Mouse (Mus musculus) layer of hippocampus, adult 9-11 months (tissue): ENCODE results near the gene Dok5.
A peak's percentile ranks its signal among the peaks of the same experiment; 100 is the strongest.

Experiments used
- DNase-seq: peaks from one replicate; pipeline ENCODE4 v3.0.0; 2022

The Dok5 gene

DNA sequence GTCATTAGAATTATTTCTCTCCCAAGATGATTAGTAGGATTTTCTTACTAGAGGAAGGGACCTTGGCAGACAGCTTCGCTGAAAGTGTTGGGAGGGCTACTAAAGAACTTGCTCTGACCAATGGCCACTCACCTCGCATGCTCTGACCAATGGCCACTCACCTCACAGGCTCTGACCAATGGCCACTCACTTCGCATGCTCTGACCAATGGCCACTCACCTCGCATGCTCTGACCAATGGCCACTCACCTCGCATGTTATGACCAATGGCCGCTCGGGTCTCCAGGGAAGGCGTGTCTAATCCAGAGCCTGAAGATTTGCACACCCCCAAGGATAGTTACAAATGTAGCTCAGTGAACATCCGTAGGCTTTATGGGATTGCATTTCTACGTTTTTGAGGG is 131.6 kb downstream of the Dok5 start:
- DNase-seq: no peak

DNA sequence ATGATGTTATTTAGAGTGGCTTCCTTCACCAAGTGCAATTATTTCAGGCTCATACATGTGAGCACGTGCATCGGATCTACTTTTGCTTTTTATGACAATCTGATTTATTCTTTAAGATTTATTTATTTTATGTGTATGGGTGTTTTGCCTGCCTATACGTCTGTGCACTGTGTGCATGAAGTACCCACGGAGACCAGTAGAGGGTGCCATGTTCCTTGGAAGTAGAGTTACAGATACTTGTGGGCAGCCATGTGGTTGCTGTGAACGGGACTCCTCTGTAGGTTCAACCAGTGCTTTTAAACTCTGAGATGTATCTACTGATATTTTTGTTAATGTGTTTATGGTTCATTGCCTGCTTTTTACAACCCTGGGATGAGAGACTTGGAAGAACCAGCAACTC is 132.4 kb downstream of the Dok5 start:
- no peak for DNase-seq

DNA sequence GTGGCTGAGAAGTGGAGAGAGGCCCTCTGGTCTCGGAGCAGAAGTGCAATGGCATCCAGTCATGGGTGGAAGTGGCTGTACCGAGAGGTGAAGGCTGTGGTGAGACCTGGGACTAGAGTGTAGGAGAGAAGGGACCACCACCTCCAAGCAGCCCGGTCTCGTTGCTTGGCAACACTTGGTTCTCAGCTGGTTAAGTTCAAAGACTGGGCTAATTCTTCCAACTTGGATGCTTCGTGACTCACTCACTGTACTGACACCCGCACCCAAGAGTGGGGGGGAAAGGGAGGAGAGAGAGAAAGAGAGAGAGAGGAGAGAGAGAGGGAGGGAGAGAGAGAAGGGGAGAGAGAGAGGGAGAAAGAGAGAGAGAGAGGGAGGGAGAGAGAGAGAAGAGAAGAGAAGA is 133.2 kb downstream of the Dok5 start:
- DNase-seq: no peak

DNA sequence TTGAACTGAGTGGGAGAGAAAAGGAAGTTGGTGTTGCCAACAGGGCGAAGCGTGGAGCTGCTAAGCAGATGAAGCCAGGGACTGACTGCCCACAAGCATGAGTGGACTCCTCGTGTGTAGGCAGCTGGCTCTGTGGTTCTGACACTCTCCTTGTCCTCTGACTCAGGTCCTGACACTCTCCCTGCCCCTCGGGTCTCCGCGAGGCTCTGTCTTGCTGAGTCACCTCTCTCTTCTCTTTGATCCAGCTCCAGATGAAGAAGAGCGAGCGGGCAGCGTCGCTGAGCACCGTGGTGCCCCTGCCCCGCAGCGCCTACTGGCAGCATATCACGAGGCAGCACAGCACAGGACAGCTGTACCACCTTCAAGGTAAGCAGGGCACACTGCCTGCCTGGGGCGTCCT is 139.0 kb downstream of the Dok5 start:
- no peak for DNase-seq

DNA sequence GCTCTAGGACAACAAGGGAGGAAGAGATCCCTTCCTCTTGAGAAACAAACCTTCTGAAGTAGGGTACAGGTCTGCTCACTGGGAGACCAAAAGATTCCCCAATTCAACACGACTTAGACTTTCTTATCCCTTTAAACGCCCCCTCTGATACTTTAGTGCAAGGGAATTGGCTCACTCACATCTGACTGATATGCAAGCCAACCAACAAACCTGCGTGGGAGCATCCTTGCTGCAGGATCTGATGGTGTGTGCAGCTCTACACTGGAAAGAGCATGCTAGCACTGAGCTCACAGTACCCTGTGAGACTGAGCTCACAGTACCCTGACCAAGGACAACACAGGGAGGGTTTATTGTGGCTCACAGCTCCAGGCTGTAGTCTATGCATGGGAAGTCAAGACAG is 139.9 kb downstream of the Dok5 start:
- DNase-seq: no peak

DNA sequence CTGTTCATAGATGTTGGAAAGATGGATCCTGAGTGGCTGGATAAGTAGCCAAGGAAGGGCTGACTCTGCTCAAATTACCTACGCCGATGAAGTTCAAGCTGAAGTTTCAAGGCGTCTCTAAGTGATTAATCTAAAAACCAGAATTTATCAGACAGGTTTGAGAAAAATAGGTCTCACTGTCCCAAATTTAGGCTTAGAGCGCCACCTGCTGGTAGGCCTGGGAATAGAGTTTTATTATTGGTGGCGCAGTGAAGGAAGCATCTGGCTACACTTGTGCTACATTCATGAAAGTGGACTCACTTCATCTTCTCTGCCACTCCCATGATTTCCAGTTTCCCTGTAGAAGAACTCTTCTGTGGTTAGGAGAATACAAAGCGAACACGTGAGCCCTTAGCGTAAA is 141.8 kb downstream of the Dok5 start:
- DNase-seq: peak; percentile 56

DNA sequence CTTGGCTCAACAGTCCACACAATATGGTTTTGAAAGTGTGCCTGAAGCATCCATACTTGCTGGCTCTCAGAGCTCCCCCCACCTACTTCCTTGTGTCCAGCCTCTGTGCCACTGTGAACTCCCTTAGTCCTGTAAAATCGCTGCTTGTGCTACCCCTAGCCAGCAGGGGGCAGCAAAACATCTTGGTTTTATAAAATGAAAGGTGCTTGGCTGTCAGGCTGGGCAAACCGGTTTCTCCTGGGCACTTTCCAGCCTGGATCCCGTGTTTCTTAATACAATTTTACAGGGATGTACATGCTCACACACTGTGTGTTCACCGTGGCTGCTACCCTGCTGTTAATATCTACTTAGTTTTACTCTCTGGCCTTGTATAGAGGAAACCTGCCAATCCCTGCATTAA is 145.9 kb downstream of the Dok5 start:
- DNase-seq: peak; percentile 60

DNA sequence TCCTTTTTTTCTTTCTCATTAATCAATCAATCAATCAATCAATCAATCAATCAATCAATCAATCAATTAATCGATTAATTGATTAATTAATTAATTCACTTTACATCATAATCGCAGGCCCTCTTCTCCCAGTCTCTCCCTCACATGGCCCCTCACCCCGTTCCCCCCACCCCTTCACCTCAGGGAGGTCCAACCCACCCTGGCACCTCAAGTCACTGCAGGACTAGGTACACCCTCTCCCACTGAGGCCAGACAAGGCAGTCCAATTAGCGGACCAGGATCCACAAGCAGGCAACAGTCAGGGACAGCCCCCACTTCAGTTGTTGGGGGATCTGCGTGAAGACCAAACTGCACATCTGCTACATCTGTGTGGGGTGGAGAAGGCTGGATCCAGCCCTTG is 146.3 kb downstream of the Dok5 start:
- DNase-seq: no peak

DNA sequence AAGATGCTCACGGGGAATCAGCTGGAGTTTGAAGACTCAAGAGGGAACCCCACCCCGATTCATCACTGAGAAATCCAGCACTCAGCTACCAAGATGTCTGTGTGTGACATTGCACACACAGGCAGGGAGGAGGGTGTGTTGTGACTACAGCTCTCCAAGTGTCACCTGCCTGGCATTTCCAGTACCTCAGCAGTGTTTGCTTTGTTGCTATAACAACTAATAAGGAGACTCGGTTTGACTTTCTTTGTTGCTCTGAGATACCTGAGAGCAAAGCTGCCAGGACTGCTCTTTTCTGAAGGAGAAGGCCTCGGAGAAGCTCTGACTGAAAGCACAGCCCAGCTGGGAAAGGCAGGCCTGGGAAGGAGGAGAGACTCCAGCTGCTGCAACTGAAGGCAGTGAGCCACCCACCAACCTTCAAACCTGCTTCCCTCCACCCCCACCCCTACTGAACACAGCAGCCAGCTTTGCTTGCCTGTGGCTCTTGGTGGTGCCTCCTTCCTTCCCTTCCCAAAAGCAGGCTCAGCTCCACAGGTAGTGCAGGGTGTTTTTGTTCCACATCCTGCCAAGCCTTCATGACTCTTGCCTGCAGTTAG is 152.7 kb downstream of the Dok5 start:
- DNase-seq: no peak

DNA sequence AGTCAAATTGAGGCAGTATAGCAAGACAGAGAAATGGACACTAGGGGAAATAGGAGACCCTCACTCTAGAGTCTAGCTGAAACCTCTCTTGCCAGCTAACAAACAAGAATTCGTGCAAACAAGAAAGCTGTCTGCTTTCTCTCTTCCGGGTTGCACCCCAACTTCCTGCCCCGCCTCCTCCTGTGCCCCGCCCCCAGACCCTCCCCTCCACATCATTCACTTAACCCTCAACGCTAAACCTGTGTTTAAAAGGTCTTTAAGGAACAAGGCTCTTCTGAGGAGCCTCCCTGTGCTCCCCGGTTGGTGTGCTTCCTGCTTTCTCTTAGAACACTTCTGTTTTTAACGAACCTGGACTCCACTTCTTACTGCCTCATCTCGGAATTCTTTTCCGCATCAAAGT is 156.4 kb downstream of the Dok5 start:
- DNase-seq: no peak

DNA sequence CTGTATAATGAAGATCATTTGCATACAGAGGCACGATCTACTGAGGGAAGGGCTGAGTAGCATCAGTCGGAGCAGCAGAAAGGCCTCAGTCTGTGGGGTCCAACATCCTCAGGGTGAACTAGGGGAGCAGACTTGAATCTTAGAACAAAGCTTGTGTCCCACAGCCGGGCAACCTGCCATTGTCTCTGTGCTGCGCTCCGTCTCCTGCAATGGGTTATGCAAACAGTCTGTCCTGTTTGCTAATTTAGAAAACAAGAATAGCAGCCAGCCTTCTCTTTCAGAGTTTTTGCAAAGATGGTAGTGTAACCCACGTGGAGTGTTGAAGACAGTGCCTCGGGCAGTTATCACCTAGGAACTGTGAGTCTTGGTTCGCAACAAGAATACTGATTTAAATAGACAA is 163.5 kb downstream of the Dok5 start:
- DNase-seq: peak; percentile 30

DNA sequence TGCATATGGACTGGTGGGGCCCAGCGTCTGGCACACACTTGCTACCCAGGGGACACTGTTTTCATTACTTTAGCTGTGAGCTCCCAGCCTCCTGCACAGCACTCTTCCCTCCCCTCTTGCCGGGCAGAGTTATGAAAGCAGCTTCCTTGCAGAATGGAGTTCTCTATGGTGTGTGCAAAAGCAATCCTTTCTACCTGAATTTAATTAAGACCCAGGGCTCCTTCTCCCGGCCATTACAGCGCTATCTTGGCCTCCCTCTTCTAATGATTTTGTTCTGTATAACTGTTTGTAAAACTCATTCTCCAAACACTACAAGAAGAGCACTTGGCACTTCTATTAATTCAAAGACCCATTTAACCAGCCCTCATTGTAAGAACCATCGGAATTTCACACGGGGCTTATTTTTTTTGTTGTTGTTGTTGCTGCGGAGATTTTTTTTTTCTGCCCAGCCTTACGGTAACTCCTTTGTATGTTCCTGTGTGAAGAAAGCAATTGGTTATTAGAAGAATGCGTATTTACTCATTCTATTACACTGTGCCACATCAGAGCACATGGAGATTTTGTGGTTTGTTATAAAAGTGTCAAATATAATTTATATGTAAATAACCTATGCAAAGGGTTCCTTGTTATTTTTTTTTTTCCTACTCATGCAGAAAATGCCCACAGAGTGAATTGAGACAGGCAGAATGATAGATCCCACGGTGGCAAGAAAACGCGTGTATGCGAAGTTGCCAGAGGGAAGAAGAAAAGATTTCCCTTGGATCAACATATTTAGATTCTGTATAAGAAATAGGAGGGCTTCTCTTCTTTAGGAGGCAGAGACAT is 170.8 kb downstream of the Dok5 start:
- no peak for DNase-seq

DNA sequence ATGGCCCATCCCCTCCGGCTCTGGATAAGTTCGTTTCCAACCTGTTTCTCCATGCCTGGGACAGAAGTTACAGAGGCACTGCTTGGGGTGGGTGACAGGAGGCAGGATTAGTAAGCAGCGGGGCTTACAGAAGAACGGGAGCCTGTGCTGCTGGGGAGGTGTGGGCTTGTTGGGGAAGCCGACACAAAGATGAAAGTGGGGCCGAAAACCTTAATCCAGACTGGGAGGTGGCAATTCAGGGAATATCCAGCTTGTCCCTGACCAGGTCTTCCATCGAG is 171.4 kb downstream of the Dok5 start:
- no peak for DNase-seq

DNA sequence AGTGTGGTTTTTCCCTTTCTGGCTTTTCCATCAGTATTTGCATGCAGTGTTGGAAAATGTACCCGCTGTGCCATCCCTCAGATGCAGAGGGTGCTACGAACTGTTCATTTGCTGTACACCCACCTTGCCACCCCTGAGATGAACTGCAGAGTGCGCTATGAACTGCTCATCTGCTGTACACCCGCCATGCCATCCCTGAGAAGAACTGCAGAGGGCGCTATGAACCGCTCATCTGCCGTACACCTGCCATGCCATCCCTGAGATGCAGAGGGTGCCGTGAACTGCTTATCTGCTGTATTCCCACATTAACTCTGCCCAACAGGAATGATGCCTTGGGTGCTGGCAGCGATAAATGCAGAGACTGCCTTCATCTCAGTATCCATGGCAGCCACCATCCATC is 171.8 kb downstream of the Dok5 start:
- DNase-seq: no peak

DNA sequence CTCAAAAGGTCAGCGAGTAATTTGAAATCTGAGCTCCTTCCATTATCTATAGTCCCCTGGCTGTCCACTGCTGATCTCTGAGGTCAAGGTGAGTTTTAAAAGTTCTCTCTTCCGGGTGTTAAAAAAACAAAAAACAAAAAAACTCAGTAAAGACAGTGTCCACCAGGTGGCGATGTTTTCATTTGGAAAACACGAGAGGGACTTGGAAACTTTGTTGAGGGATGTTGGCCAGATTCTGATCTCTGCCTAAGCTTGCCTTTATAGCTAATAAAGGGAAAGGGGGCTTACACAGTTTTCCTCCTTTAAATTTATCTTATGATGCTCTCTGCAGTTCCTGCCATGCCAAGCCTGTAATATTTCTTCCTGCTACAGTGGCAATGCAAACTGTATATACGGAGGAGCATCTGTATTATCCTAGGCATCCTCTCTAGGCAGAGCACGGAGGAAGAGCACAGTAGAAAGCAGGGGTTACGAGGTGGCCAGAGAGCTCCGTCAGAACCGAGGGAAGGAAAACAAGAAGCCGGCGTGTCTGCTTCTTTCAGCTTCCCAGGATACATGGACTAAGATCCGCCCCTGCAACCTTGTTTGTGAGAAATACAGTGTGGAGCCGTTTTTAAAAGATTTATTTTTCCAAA is 181.1 kb downstream of the Dok5 start:
- DNase-seq: no peak

DNA sequence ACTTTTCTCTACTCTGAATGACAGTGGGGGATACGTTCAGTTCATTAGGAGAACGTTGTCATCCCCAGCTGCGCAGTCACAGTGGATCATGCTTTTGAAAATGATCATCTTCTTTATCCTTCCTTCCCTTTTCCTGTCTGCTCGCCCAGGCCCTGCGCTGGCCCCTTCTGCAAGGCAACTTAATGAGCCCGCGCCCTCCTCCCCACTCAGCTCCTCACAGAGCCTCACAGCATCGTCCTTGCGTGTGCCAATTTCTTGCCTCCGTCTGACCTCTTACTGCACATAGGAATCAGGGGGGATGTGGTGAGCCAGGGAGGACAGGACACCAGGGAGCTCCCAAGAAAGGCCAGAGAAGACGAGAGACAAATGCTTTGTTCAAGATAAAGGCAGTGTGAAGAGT is 182.3 kb downstream of the Dok5 start:
- no peak for DNase-seq

DNA sequence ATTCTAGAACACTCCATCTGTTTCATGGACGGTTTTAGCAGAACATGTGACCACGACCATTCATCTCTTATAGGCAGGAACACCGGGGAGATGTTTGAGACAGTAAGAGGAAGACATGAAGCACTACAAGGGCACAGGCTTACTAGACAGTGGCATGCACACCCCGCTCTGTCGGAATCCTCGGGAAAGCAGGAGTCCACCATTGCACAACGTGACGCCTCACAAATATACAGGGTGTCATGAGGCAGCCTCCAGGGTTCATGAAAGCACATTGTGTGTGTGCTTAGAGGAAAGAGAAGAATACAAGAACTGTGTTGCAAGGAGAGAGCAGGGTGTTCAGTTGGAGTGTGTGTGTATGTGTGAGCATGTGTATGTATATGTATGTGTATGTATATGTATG is 184.0 kb downstream of the Dok5 start:
- DNase-seq: no peak

DNA sequence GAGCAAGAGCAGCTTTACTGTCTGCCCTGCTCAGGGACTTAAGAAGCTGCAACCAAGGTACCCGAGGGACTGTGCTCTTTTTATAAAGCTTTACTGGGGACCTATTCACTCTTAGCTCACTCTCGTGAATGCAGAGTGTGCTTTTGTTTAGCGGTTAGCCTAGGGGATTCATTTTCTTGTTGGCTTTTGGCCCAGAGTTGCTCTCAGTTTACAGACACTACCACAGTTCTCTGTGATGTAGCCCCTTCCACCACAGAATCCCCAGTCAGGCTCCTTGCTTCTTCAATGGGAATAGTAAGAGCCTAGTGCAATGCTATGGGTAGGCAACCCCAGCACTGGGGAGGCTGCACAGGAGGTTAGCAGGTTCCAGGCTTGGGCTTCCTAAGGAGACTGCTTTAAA is 190.7 kb downstream of the Dok5 start:
- no peak for DNase-seq

DNA sequence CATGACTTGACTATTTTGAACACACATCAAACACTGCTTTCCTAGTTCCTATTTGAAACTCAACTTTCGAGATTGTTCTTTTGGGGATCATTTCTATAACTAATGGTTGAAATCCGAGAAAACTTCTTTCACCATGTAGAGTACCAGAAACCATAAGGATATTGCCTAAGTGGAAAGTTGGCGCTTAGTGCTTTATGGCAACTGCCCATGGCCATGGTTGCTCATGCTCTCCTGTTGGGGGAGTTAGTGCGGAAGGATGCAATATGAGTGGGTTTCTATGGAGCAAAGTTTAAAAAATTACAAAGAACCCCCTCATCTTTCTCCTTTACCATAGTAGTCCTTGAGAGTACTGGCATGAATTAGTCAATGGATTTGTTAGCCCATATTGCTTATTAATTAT is 192.5 kb downstream of the Dok5 start:
- DNase-seq: no peak

DNA sequence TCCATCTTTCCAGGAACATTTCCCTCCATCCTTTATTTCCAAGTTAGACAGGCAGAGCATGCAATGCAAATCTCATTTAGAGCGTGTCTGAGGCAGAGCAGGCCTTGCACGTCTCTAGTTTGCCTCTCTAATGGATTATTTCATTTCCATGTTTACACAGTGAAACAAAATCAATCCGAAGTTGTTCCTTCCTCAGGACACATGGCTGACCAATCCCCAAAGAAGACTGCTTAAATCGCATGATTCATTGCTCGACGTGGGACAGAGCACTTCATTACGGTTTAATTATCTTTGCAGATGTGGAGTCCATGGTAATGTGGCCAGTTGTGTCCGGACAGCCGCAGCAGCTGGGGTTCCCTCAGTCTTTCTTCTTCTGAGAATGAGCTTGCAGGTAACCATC is 194.6 kb downstream of the Dok5 start:
- DNase-seq: no peak
